Mouse (Mus musculus): ENCODE measurements around the gene Spred3. TPM values are rescaled to one million over a fixed set of nuclear protein-coding genes. Genes with fewer than 3 reads are reported as not detected.
"Not testable (repeated sequence)": the region's sequence is repeated elsewhere in the genome, so short reads cannot be mapped to it uniquely, and the experiment has no call there.

The Spred3 gene
- polyA plus RNA-seq, 1 experiment, result 35.6 TPM

- DNase-seq (ENCODE audit: low read depth), result no peak
- no peak for TF ChIP-seq CTCF (IDR thresholded peaks at IDR 0.05; ENCODE audit: borderline replicate concordance, extremely low read depth, insufficient read depth, insufficient read length)
- no peak for TF ChIP-seq POLR2A (IDR thresholded peaks at IDR 0.05; ENCODE audit: borderline replicate concordance, extremely low read depth, insufficient read depth, insufficient read length, poor library complexity, severe bottlenecking)
Measured at GRCm38 (mm10) chr7:29141416-29141815, 28.8 kb downstream of the Spred3 start.

DNA sequence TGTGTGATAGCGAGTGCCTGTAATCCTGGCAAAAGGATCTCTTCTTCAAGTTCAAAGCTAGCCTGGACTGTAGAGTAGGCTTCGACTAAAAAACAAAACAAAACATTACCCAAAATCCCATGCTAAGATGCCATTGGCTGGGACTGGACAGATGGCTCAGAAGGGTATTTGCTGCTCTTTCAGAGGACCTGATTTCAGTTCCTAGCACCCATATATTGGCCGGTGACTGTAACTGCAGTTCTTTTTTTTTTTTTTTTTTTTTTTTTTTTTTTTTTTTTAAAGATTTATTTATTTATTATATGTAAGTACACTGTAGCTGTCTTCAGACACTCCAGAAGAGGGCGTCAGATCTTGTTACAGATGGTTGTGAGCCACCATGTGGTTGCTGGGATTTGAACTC is 31.0 kb downstream of the Spred3 start:
- DNase-seq (ENCODE audit: low read depth), result not testable (repeated sequence)

- DNase-seq (ENCODE audit: low read depth), result no peak
- TF ChIP-seq CTCF (IDR thresholded peaks at IDR 0.05; ENCODE audit: borderline replicate concordance, extremely low read depth, insufficient read depth, insufficient read length) (no peak), POLR2A (IDR thresholded peaks at IDR 0.05; ENCODE audit: borderline replicate concordance, extremely low read depth, insufficient read depth, insufficient read length, poor library complexity, severe bottlenecking) (no peak)
Measured at GRCm38 (mm10) chr7:29137429-29137828, 32.8 kb downstream of the Spred3 start.

DNA sequence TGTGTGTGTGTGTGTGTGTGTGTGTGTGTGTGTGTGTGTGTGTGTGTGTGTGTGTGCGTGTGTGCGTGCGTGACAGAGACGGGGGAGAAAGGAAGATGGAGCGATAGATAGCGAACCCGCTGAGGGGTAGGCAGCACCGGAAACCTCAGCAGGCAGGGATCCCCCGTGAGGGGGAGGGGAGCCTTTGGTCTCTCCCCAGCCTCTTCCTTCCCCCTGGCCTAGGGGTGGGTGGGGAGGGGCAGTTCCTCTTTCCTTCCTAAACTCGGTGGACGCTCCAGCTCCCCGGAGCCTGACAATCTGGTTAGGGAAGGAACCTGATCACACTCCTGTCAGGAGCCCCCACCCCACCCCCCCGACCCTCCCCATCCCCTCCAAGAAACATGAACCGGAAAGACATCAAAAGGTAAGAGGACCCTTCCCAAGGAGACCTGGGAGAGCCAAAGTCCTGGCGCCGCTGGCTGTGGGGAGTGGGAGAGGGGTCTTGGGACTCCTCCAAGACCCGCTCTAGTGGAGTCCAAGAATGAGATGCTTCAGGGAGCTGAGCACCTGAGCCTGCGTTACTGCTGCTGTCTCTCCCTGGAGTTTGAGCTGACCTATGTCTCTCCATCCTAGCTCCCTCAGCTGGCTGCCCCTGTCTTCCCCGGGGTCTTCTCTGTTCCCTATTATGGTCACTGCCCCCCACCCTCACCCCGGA is 35.4 kb downstream of the Spred3 start, which contains the start of gene Rasgrp4:
TSS of gene Rasgrp4 (plus strand) at position 159 of the 694 bp plus-strand sequence.
- peak; percentile 37 for DNase-seq (ENCODE audit: low read depth)
- TF ChIP-seq CTCF (IDR thresholded peaks at IDR 0.05; ENCODE audit: borderline replicate concordance, extremely low read depth, insufficient read depth, insufficient read length), result no peak
- TF ChIP-seq POLR2A (IDR thresholded peaks at IDR 0.05; ENCODE audit: borderline replicate concordance, extremely low read depth, insufficient read depth, insufficient read length, poor library complexity, severe bottlenecking), result no peak

GRCm38 (mm10) chr7:29134230-29134629 is 36.0 kb downstream of the Spred3 start:
- TF ChIP-seq POLR2A (IDR thresholded peaks at IDR 0.05; ENCODE audit: borderline replicate concordance, extremely low read depth, insufficient read depth, insufficient read length, poor library complexity, severe bottlenecking) (no peak), CTCF (IDR thresholded peaks at IDR 0.05; ENCODE audit: borderline replicate concordance, extremely low read depth, insufficient read depth, insufficient read length) (no peak)
- DNase-seq (ENCODE audit: low read depth), result peak; percentile 17

- TF ChIP-seq POLR2A (IDR thresholded peaks at IDR 0.05; ENCODE audit: borderline replicate concordance, extremely low read depth, insufficient read depth, insufficient read length, poor library complexity, severe bottlenecking) (no peak), CTCF (IDR thresholded peaks at IDR 0.05; ENCODE audit: borderline replicate concordance, extremely low read depth, insufficient read depth, insufficient read length) (peak; percentile 56; the same call in 1 of the 2 replicates)
- DNase-seq (ENCODE audit: low read depth), result peak; percentile 58
Measured at GRCm38 (mm10) chr7:29128725-29129124, 41.5 kb downstream of the Spred3 start.

- TF ChIP-seq CTCF (IDR thresholded peaks at IDR 0.05; ENCODE audit: borderline replicate concordance, extremely low read depth, insufficient read depth, insufficient read length) (peak; percentile 57; the same call in 1 of the 2 replicates), POLR2A (IDR thresholded peaks at IDR 0.05; ENCODE audit: borderline replicate concordance, extremely low read depth, insufficient read depth, insufficient read length, poor library complexity, severe bottlenecking) (no peak)
- peak; percentile 20 for DNase-seq (ENCODE audit: low read depth)
Measured at GRCm38 (mm10) chr7:29126173-29126915, 43.9 kb downstream of the Spred3 start.

DNA sequence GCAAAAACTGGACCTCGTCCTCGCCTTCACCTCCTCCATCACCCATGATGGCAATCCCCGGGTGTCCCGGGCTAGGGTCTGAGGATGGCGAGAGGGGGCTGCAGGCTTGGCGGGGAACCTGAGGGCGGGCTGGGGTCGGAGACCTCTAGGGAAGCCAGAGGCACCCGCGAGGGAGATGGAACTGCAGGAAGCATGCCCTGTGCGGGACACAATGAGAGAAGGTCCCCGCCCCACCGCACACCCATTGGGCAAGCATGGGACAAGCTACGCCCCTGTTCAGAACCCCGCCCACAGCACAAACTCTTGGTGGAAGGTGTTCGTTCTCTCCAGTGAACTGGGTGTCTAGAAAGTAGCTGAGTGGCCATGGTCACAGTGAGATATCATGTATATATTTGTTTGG is 45.2 kb downstream of the Spred3 start, which contains the start of gene Ryr1:
TSS of gene Ryr1 (minus strand) at position 210 of the 400 bp plus-strand sequence.
- peak; percentile 78 for DNase-seq (ENCODE audit: low read depth)
- TF ChIP-seq POLR2A (IDR thresholded peaks at IDR 0.05; ENCODE audit: borderline replicate concordance, extremely low read depth, insufficient read depth, insufficient read length, poor library complexity, severe bottlenecking) (no peak), CTCF (IDR thresholded peaks at IDR 0.05; ENCODE audit: borderline replicate concordance, extremely low read depth, insufficient read depth, insufficient read length) (no peak)

- no peak for TF ChIP-seq CTCF (IDR thresholded peaks at IDR 0.05; ENCODE audit: borderline replicate concordance, extremely low read depth, insufficient read depth, insufficient read length)
- TF ChIP-seq POLR2A (IDR thresholded peaks at IDR 0.05; ENCODE audit: borderline replicate concordance, extremely low read depth, insufficient read depth, insufficient read length, poor library complexity, severe bottlenecking), result no peak
- DNase-seq (ENCODE audit: low read depth), result no peak
Measured at GRCm38 (mm10) chr7:29123531-29124358, 46.5 kb downstream of the Spred3 start.

DNA sequence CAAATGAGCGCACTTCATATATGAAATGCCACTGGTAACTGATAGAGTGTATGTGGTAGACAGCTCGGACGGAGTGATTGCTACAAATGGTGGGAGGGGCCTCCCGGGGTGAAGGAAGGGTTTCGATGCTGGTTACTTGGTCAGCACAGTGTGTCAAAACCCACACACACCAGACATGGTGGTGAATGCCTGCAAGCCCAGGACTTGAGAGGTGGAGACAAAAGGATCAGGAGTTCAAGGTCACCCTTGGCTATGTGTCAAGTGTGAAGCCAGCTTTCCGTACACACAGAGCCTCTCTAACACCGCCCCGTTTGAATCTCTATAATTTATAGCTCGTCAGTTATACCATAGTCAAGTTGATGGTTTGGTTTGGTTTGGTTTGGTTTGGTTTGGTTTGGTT is 47.4 kb downstream of the Spred3 start:
- no peak for DNase-seq (ENCODE audit: low read depth)

DNA sequence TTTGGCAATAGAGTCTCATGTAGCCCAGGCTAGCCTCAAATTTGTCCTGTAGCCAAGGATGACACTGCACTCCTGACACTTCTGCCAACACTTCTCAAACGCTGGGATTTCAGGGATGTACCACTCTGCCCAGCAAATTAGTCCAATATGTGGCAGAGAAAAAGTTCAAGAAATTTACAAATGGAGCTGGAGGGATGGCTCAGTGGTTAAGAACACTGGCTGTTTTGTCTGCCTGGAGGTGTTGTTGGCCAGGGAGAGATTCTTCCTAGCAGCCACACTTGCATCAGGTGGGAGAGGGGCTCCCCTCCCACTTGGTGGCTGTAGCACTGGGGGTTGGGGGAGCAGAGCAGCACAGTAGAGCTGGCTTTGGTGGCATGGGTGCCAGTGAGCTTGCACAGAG is 50.7 kb downstream of the Spred3 start:
- DNase-seq (ENCODE audit: low read depth), result no peak
- TF ChIP-seq POLR2A (IDR thresholded peaks at IDR 0.05; ENCODE audit: borderline replicate concordance, extremely low read depth, insufficient read depth, insufficient read length, poor library complexity, severe bottlenecking) (no peak), CTCF (IDR thresholded peaks at IDR 0.05; ENCODE audit: borderline replicate concordance, extremely low read depth, insufficient read depth, insufficient read length) (no peak)

More for the DNA sequence above, 47.4 kb downstream of the Spred3 start:
- TF ChIP-seq POLR2A (IDR thresholded peaks at IDR 0.05; ENCODE audit: borderline replicate concordance, extremely low read depth, insufficient read depth, insufficient read length, poor library complexity, severe bottlenecking), result no peak

Data from brain, embryonic 14.5 days (tissue).